ENCODE assay signal across 26 mouse cellular contexts in genomic region chr13:54800206-54800605, GRCm38 (mm10). TPM values are rescaled to one million over a fixed set of nuclear protein-coding genes. Genes with fewer than 3 reads are reported as not detected.
DNase-seq lines count a peak whose midpoint lies in the region; ATAC-seq and TF ChIP-seq lines count a peak whose summit lies in the region.
"Had no signal": no experiment of that assay in that cellular context is flagged by ENCODE, and none has a peak within 500 bp of the region (broad histone marks: within the 10 kb centered on the region; RNA-seq: fewer than 3 reads in every experiment).

No protein-coding gene starts in this region.

- WGBS in heart, embryonic 12.5 days, result 74% methylated on average over 4 of the region's 4 CpGs

- no peak overlapping the region for H3K27ac ChIP-seq in heart, embryonic 12.5 days (ENCODE audit: poor library complexity, severe bottlenecking)
- H3K27ac ChIP-seq in layer of hippocampus, adult 2 months, result peak overlapping the region; percentile 90
- H3K27ac ChIP-seq: embryonic facial prominence, embryonic 13.5 days; hindbrain, embryonic 12.5 days; left cerebral cortex, adult 2 months; limb, embryonic 15.5 days; liver, embryonic 14.5 days; lung, embryonic 15.5 days had no signal

- H3K9me3 ChIP-seq in heart, embryonic 12.5 days (replicated peaks), result peaks cover 4% of the 10 kb centered on the region; the same call in 1 of the 2 replicates
- H3K9me3 ChIP-seq: embryonic facial prominence, embryonic 13.5 days; G1E; hindbrain, embryonic 12.5 days; limb, embryonic 15.5 days; lung, embryonic 15.5 days had no signal

- no peak overlapping the region for H3K4me3 ChIP-seq in heart, embryonic 12.5 days
- no peak overlapping the region for H3K4me3 ChIP-seq in layer of hippocampus, adult 2 months
- H3K4me3 ChIP-seq: embryonic facial prominence, embryonic 13.5 days; hindbrain, embryonic 12.5 days; left cerebral cortex, adult 2 months; limb, embryonic 15.5 days; lung, embryonic 15.5 days had no signal

- no peak for TF ChIP-seq CTCF in layer of hippocampus, adult 2 months (conservative IDR thresholded peaks at IDR 0.05)

- no peaks in the 10 kb centered on the region for H3K36me3 ChIP-seq in heart, embryonic 12.5 days
- H3K36me3 ChIP-seq: embryonic facial prominence, embryonic 13.5 days; G1E; hindbrain, embryonic 12.5 days; limb, embryonic 15.5 days; lung, embryonic 15.5 days had no signal

- H3K4me2 ChIP-seq in heart, embryonic 12.5 days, result peak overlapping the region; percentile 59
- H3K4me2 ChIP-seq: embryonic facial prominence, embryonic 13.5 days had no signal

- ATAC-seq in heart, embryonic 12.5 days (ENCODE audit: insufficient number of reproducible peaks, low FRiP score), result no peak
- ATAC-seq: intestine, postnatal 0 days had no signal

- H3K4me1 ChIP-seq in heart, embryonic 12.5 days (replicated peaks), result no peaks in the 10 kb centered on the region
- H3K4me1 ChIP-seq: hindbrain, embryonic 12.5 days; limb, embryonic 15.5 days; lung, embryonic 15.5 days had no signal

- H3K9ac ChIP-seq in heart, embryonic 12.5 days, result no peak overlapping the region
- H3K9ac ChIP-seq: embryonic facial prominence, embryonic 13.5 days; hindbrain, embryonic 12.5 days; limb, embryonic 15.5 days; liver, embryonic 14.5 days; lung, embryonic 15.5 days had no signal

- DNase-seq in cerebellum, adult 9-11 months, result peak; percentile 36
- DNase-seq in cerebellum, postnatal 4 days (ENCODE audit: low spot score in 2 of 2), result no peak
- no peak for DNase-seq in heart, adult 8-10 months (ENCODE audit: low spot score)
- no peak for DNase-seq in layer of hippocampus, adult 2 months (ENCODE audit: low spot score in 2 of 2)
- no peak for DNase-seq in layer of hippocampus, postnatal 14 days (ENCODE audit: low spot score in 2 of 2)
- DNase-seq in right cerebral cortex, adult 18-20 months, result no peak

- H3K27me3 ChIP-seq in heart, embryonic 12.5 days (replicated peaks), result peaks cover 48% of the 10 kb centered on the region

RNA-seq across cellular contexts. Expression of gene Tspan17, which starts 11.0 kb away (rescaled TPM):
- polyA plus RNA-seq in heart, embryonic 12.5 days (2016; fragmentation: Nextera tagmentation; extraction: Ambion mirVana), result 3.1 and 5.8 TPM in 2 replicates
- 10 to 100 TPM; 14.0 to 24.3 (median 18.1) TPM for total RNA-seq in heart, adult 8-10 months (2022)
- 10 to 100 TPM; 96.7 to 97.7 TPM for total RNA-seq in layer of hippocampus, adult 2 months (2021)
- total RNA-seq in layer of hippocampus, postnatal 14 days (2021), result 10 to 100 TPM; 85.8 to 95.7 TPM
- total RNA-seq: megakaryocyte-erythroid progenitor cell, adult 5-6 weeks had no signal

RNA-seq across cellular contexts. Expression of gene Eif4e1b, which starts 16.4 kb away (rescaled TPM):
- polyA plus RNA-seq in heart, embryonic 12.5 days (2016; fragmentation: Nextera tagmentation; extraction: Ambion mirVana), result not detected in 2 replicates
- not detected for total RNA-seq in heart, adult 8-10 months (2022)
- not detected for total RNA-seq in layer of hippocampus, adult 2 months (2021)
- total RNA-seq in layer of hippocampus, postnatal 14 days (2021), result under 1 TPM; 0.35 to 0.62 TPM
- total RNA-seq: CH12.LX; gastrocnemius, postnatal 4 days; heart, postnatal 25 days; left cerebral cortex, adult 2 months; left cerebral cortex, postnatal 4 days; megakaryocyte-erythroid progenitor cell, adult 5-6 weeks had no signal
- polyA plus RNA-seq: embryonic facial prominence, embryonic 13.5 days; forebrain, embryonic 14.5 days; G1E; heart, embryonic 11.5 days; hindbrain, embryonic 12.5 days; intestine, postnatal 0 days; limb, embryonic 15.5 days; liver, embryonic 14.5 days; lung, embryonic 15.5 days; midbrain, embryonic 16.5 days; neural tube, embryonic 14.5 days; Patski; stomach, embryonic 14.5 days had no signal

RNA-seq across cellular contexts. Expression of gene Sncb, which starts 33.8 kb away (rescaled TPM):
- polyA plus RNA-seq in heart, embryonic 12.5 days (2016; fragmentation: Nextera tagmentation; extraction: Ambion mirVana), result 0.18 and 0.37 TPM in 2 replicates
- under 1 TPM in 1 of 4 experiments, not detected in 3; 0.46 TPM for total RNA-seq in heart, adult 8-10 months (2022)
- total RNA-seq in layer of hippocampus, adult 2 months (2021), result 100 to 1,000 TPM; 655 to 657 TPM
- total RNA-seq in layer of hippocampus, postnatal 14 days (2021), result 100 to 1,000 TPM; 564 TPM
- total RNA-seq: CH12.LX; G1E; heart, postnatal 25 days; megakaryocyte-erythroid progenitor cell, adult 5-6 weeks had no signal
- polyA plus RNA-seq: G1E, Patski had no signal

RNA-seq across cellular contexts. Expression of gene Gprin1, which starts 50.5 kb away (rescaled TPM):
- 0.22 and 0.27 TPM in 2 replicates for polyA plus RNA-seq in heart, embryonic 12.5 days (2016; fragmentation: Nextera tagmentation; extraction: Ambion mirVana)
- total RNA-seq in heart, adult 8-10 months (2022), result under 1 TPM in 1 of 4 experiments, not detected in 3; 0.16 TPM
- 100 to 1,000 TPM; 146 to 150 TPM for total RNA-seq in layer of hippocampus, adult 2 months (2021)
- 100 to 1,000 TPM; 149 to 150 TPM for total RNA-seq in layer of hippocampus, postnatal 14 days (2021)
- total RNA-seq: CH12.LX; heart, postnatal 25 days; megakaryocyte-erythroid progenitor cell, adult 5-6 weeks had no signal
- polyA plus RNA-seq: G1E had no signal

Comparison
In these comparisons a context has a peak if more than half of its experiments do, and no peak if none do; other contexts are left out.
1. RNA of gene Sncb, which starts 33.8 kb away (total RNA-seq): 655 to 657 TPM in layer of hippocampus, adult 2 months and 564 TPM in layer of hippocampus, postnatal 14 days; 0.46 TPM in heart, adult 8-10 months; every median in the first group is over 100 times any median in the second.